17 mouse cellular contexts compared by ENCODE assay signal in genomic region chr3:79034457-79034856, GRCm38 (mm10).
"Had no signal": no experiment of that assay in that cellular context is flagged by ENCODE, and none has a peak within 500 bp of the region (broad histone marks: within the 10 kb centered on the region; RNA-seq: fewer than 3 reads in every experiment).

No protein-coding gene starts in this region.

- DNase-seq: gastrocnemius, adult 2 months; gastrocnemius, postnatal 10 days; gastrocnemius, postnatal 25 days; heart, adult 18-20 months; heart, postnatal 10 days; heart, postnatal 4 days; kidney, adult 18-20 months; kidney, adult 8-10 months; kidney, postnatal 10 days; kidney, postnatal 25 days; kidney, postnatal 4 days; liver; liver, embryonic 13.5 days had no signal

- ATAC-seq: hindbrain, embryonic 16.5 days; inflammation-experienced regulatory T-cells, adult 6 months; intestine, embryonic 15.5 days; intestine, postnatal 0 days had no signal
